25 mouse cellular contexts compared by ENCODE assay signal in the genomic region with DNA sequence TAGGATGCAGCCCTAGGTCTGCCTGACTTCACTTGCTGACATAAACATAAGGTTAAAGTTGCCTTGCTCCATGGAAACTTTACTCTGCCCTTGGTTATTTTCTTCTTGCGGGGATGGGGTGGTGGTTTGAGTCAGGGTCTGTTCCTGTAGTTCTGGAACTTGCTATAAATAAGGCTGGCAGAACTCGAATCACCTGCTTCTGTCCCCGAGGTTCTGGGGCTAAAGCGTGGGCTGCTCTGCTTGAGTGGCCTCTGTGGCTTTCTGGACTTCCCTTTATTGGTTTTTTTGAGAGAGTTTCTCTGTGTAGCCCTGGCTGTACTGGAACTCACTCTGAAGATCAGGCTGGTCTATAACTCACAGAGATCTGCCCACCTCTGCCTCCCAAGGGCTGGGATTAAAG. TPM values are rescaled to one million over a fixed set of nuclear protein-coding genes. Genes with fewer than 3 reads are reported as not detected.
DNase-seq lines count a peak whose midpoint lies in the region; ATAC-seq and TF ChIP-seq lines count a peak whose summit lies in the region.
"Had no signal": no experiment of that assay in that cellular context is flagged by ENCODE, and none has a peak within 500 bp of the region (broad histone marks: within the 10 kb centered on the region; RNA-seq: fewer than 3 reads in every experiment).

No protein-coding gene starts in this region.

- peak overlapping the region; percentile 8; the same call in 1 of the 2 replicates for H3K9ac ChIP-seq in lung, embryonic 16.5 days (ENCODE audit: low read length)
- H3K9ac ChIP-seq in lung, postnatal 0 days (replicated peaks; ENCODE audit: low read depth), result no peak overlapping the region
- 0 out of 2 replicates have a peak overlapping the region, but pooled peaks have one; percentile 23 for H3K9ac ChIP-seq in liver, embryonic 13.5 days
- no peak overlapping the region for H3K9ac ChIP-seq in forebrain, embryonic 15.5 days (replicated peaks)
- H3K9ac ChIP-seq in hindbrain, postnatal 0 days (replicated peaks; ENCODE audit: low read length), result no peak overlapping the region
- H3K9ac ChIP-seq: neural tube, embryonic 13.5 days had no signal

- TF ChIP-seq EP300 in lung, postnatal 0 days (IDR thresholded peaks at IDR 0.05), result no peak

- H3K4me1 ChIP-seq in lung, embryonic 16.5 days (replicated peaks; ENCODE audit: control insufficient read depth, insufficient read depth, low read length), result peaks cover 19% of the 10 kb centered on the region
- peaks cover 8% of the 10 kb centered on the region; the same call in 1 of the 2 replicates for H3K4me1 ChIP-seq in lung, postnatal 0 days (ENCODE audit: insufficient read depth, low read depth, low read length)
- peaks cover 47% of the 10 kb centered on the region for H3K4me1 ChIP-seq in liver, embryonic 13.5 days (replicated peaks)
- H3K4me1 ChIP-seq in forebrain, embryonic 15.5 days, result peaks cover 30% of the 10 kb centered on the region
- peaks cover 14% of the 10 kb centered on the region for H3K4me1 ChIP-seq in hindbrain, postnatal 0 days (ENCODE audit: insufficient read depth, low read length)

- WGBS in lung, embryonic 16.5 days, result 87% methylated on average over 4 of the region's 4 CpGs
- WGBS in lung, postnatal 0 days, result 82% methylated on average over 4 of the region's 4 CpGs
- WGBS in liver, embryonic 13.5 days (ENCODE audit: insufficient replicate concordance), result 44% methylated on average over 4 of the region's 4 CpGs
- WGBS in forebrain, embryonic 15.5 days, result 91% methylated on average over 4 of the region's 4 CpGs
- 95% methylated on average over 4 of the region's 4 CpGs for WGBS in hindbrain, postnatal 0 days

- H3K4me2 ChIP-seq in lung, embryonic 16.5 days (ENCODE audit: low read depth, low read length), result no peak overlapping the region
- no peak overlapping the region for H3K4me2 ChIP-seq in lung, postnatal 0 days (replicated peaks; ENCODE audit: low read depth, low read length)
- peak overlapping the region; percentile 93 for H3K4me2 ChIP-seq in liver, embryonic 13.5 days
- no peak overlapping the region for H3K4me2 ChIP-seq in forebrain, embryonic 15.5 days (replicated peaks)
- H3K4me2 ChIP-seq in hindbrain, postnatal 0 days (ENCODE audit: low read depth, low read length), result no peak overlapping the region
- H3K4me2 ChIP-seq: heart, embryonic 11.5 days; neural tube, embryonic 13.5 days had no signal

- no peak for ATAC-seq in lung, embryonic 16.5 days (ENCODE audit: low read depth)
- no peak for ATAC-seq in lung, postnatal 0 days
- ATAC-seq in liver, embryonic 13.5 days (ENCODE audit: low read depth), result no peak
- ATAC-seq in forebrain, embryonic 15.5 days (replicated peaks), result no peak
- ATAC-seq in hindbrain, postnatal 0 days, result no peak
- ATAC-seq: activated CD4-positive, CD25-positive, alpha-beta regulatory T cell, adult 4 months; hindbrain, embryonic 16.5 days; Patski had no signal

- no peak for DNase-seq in gastrocnemius, adult 2 months
- DNase-seq in gastrocnemius, postnatal 4 days (ENCODE audit: low spot score in 2 of 2), result no peak
- DNase-seq in lung, postnatal 0 days (ENCODE audit: low spot score), result no peak
- peak; percentile 51 to 59 for DNase-seq in B cell, adult 2 months
- DNase-seq in liver, embryonic 13.5 days, result no peak
- no peak for DNase-seq in hindbrain, postnatal 0 days (ENCODE audit: low spot score)
- DNase-seq: cerebellum, postnatal 10 days; embryo, embryonic 11 days; gastrocnemius, postnatal 14 days; heart, postnatal 14 days; layer of hippocampus, postnatal 36 days; lung, adult 2 months; right cerebral cortex, postnatal 14 days had no signal

- H3K9me3 ChIP-seq in lung, embryonic 16.5 days (ENCODE audit: control insufficient read depth, low read length), result no peaks in the 10 kb centered on the region
- no peaks in the 10 kb centered on the region for H3K9me3 ChIP-seq in lung, postnatal 0 days (ENCODE audit: low read length)
- no peaks in the 10 kb centered on the region for H3K9me3 ChIP-seq in liver, embryonic 13.5 days (replicated peaks)
- no peaks in the 10 kb centered on the region for H3K9me3 ChIP-seq in forebrain, embryonic 15.5 days
- no peaks in the 10 kb centered on the region for H3K9me3 ChIP-seq in hindbrain, postnatal 0 days (ENCODE audit: low read length)
- H3K9me3 ChIP-seq: limb, embryonic 10.5 days; midbrain, embryonic 10.5 days; neural tube, embryonic 13.5 days had no signal

- intact Hi-C loops in gastrocnemius, adult 2 months (cut with DNase I), result no loop called here

- no peak overlapping the region for H3K27ac ChIP-seq in gastrocnemius, adult 2 months
- no peak overlapping the region for H3K27ac ChIP-seq in lung, embryonic 16.5 days (ENCODE audit: low read length)
- H3K27ac ChIP-seq in lung, postnatal 0 days (ENCODE audit: low read length), result no peak overlapping the region
- H3K27ac ChIP-seq in liver, embryonic 13.5 days, result peak overlapping the region; percentile 26; the same call in 1 of the 2 replicates
- no peak overlapping the region for H3K27ac ChIP-seq in forebrain, embryonic 15.5 days (replicated peaks)
- H3K27ac ChIP-seq in hindbrain, postnatal 0 days, result no peak overlapping the region
- H3K27ac ChIP-seq: limb, embryonic 10.5 days; midbrain, embryonic 10.5 days; neural tube, embryonic 13.5 days had no signal

- H3K36me3 ChIP-seq in lung, embryonic 16.5 days (ENCODE audit: control insufficient read depth, insufficient read depth, low read length), result peaks cover 14% of the 10 kb centered on the region
- H3K36me3 ChIP-seq in lung, postnatal 0 days (ENCODE audit: insufficient read depth, low read length), result peaks cover 15% of the 10 kb centered on the region; the same call in 1 of the 2 replicates
- peaks cover 55% of the 10 kb centered on the region for H3K36me3 ChIP-seq in liver, embryonic 13.5 days
- peaks cover 23% of the 10 kb centered on the region for H3K36me3 ChIP-seq in forebrain, embryonic 15.5 days
- peaks cover 18% of the 10 kb centered on the region for H3K36me3 ChIP-seq in hindbrain, postnatal 0 days (ENCODE audit: insufficient read depth, low read length)

- TF ChIP-seq CTCF in gastrocnemius, adult 2 months (IDR thresholded peaks at IDR 0.05), result no peak
- no peak for TF ChIP-seq CTCF in lung, postnatal 0 days (IDR thresholded peaks at IDR 0.05)
- TF ChIP-seq CTCF in hindbrain, postnatal 0 days (IDR thresholded peaks at IDR 0.05; ENCODE audit: low read depth), result no peak

- peak overlapping the region; percentile 32 for H3K4me3 ChIP-seq in gastrocnemius, adult 2 months
- H3K4me3 ChIP-seq in lung, embryonic 16.5 days (ENCODE audit: low read length), result no peak overlapping the region
- no peak overlapping the region for H3K4me3 ChIP-seq in lung, postnatal 0 days (ENCODE audit: low read depth, low read length)
- H3K4me3 ChIP-seq in liver, embryonic 13.5 days (replicated peaks), result no peak overlapping the region
- H3K4me3 ChIP-seq in forebrain, embryonic 15.5 days, result no peak overlapping the region
- no peak overlapping the region for H3K4me3 ChIP-seq in hindbrain, postnatal 0 days (ENCODE audit: low read length)
- H3K4me3 ChIP-seq: limb, embryonic 10.5 days; midbrain, embryonic 10.5 days; neural tube, embryonic 13.5 days had no signal

- H3K27me3 ChIP-seq in lung, embryonic 16.5 days (ENCODE audit: control insufficient read depth, insufficient read depth, low read depth, low read length), result no peaks in the 10 kb centered on the region
- no peaks in the 10 kb centered on the region for H3K27me3 ChIP-seq in lung, postnatal 0 days (replicated peaks; ENCODE audit: insufficient read depth, low read length)
- H3K27me3 ChIP-seq in liver, embryonic 13.5 days, result no peaks in the 10 kb centered on the region
- H3K27me3 ChIP-seq in forebrain, embryonic 15.5 days, result no peaks in the 10 kb centered on the region
- H3K27me3 ChIP-seq in hindbrain, postnatal 0 days (ENCODE audit: insufficient read depth, low read length), result no peaks in the 10 kb centered on the region
- H3K27me3 ChIP-seq: neural tube, embryonic 13.5 days; Patski had no signal

RNA-seq across cellular contexts. Expression of a gene that starts 11.8 kb away (rescaled TPM):
- 10 to 100 TPM; 44.5 to 61.3 TPM for total RNA-seq in gastrocnemius, adult 2 months (2021)
- total RNA-seq in gastrocnemius, postnatal 4 days (2021), result 100 to 1,000 TPM; 158 to 176 TPM
- polyA plus RNA-seq in lung, embryonic 16.5 days (2015; fragmentation: Nextera tagmentation; extraction: Ambion mirVana), result 186 and 199 TPM in 2 replicates
- polyA plus RNA-seq in lung, postnatal 0 days (2015; fragmentation: Nextera tagmentation; extraction: Ambion mirVana), result 209 and 221 TPM in 2 replicates
- polyA plus RNA-seq in liver, embryonic 13.5 days (2015; fragmentation: Nextera tagmentation; extraction: Ambion mirVana), result 164 and 166 TPM in 2 replicates
- polyA plus RNA-seq in forebrain, embryonic 15.5 days (2015; fragmentation: Nextera tagmentation; extraction: Ambion mirVana), result 309 and 310 TPM in 2 replicates
- total RNA-seq in hindbrain, postnatal 0 days (2014; rRNA removed), result 366 and 404 TPM in 2 replicates
- polyA plus RNA-seq in hindbrain, postnatal 0 days (2015; fragmentation: Nextera tagmentation; extraction: Ambion mirVana), result 379 and 380 TPM in 2 replicates

RNA-seq across cellular contexts. Expression of a gene that starts 32.8 kb away (rescaled TPM):
- not detected for total RNA-seq in gastrocnemius, adult 2 months (2021)
- total RNA-seq in gastrocnemius, postnatal 4 days (2021), result under 1 TPM; 0.26 to 0.32 TPM
- polyA plus RNA-seq in lung, embryonic 16.5 days (2015; fragmentation: Nextera tagmentation; extraction: Ambion mirVana), result not detected in 2 replicates
- not detected in 2 replicates for polyA plus RNA-seq in lung, postnatal 0 days (2015; fragmentation: Nextera tagmentation; extraction: Ambion mirVana)
- not detected in 2 replicates for polyA plus RNA-seq in liver, embryonic 13.5 days (2015; fragmentation: Nextera tagmentation; extraction: Ambion mirVana)
- not detected in 2 replicates for polyA plus RNA-seq in forebrain, embryonic 15.5 days (2015; fragmentation: Nextera tagmentation; extraction: Ambion mirVana)
- 0.29 TPM in 1 of 2 replicates, not detected in the other for total RNA-seq in hindbrain, postnatal 0 days (2014; rRNA removed)
- not detected in 2 replicates for polyA plus RNA-seq in hindbrain, postnatal 0 days (2015; fragmentation: Nextera tagmentation; extraction: Ambion mirVana)
- total RNA-seq: heart, postnatal 14 days; layer of hippocampus, postnatal 36 days; monocyte, adult 5-6 weeks had no signal
- polyA plus RNA-seq: forebrain, embryonic 11.5 days; heart, embryonic 11.5 days; hindbrain, embryonic 16.5 days; large intestine, adult 2 months; limb, embryonic 10.5 days; midbrain, embryonic 10.5 days; neural tube, embryonic 13.5 days had no signal

RNA-seq across cellular contexts. Expression of a gene that starts 58.9 kb away (rescaled TPM):
- 1 to 10 TPM; 1.8 to 4.0 TPM for total RNA-seq in gastrocnemius, adult 2 months (2021)
- 10 to 100 TPM; 44.4 to 44.5 TPM for total RNA-seq in gastrocnemius, postnatal 4 days (2021)
- polyA plus RNA-seq in lung, embryonic 16.5 days (2015; fragmentation: Nextera tagmentation; extraction: Ambion mirVana), result 57.8 and 59.6 TPM in 2 replicates
- 37.9 and 41.4 TPM in 2 replicates for polyA plus RNA-seq in lung, postnatal 0 days (2015; fragmentation: Nextera tagmentation; extraction: Ambion mirVana)
- polyA plus RNA-seq in liver, embryonic 13.5 days (2015; fragmentation: Nextera tagmentation; extraction: Ambion mirVana), result 39.0 and 45.7 TPM in 2 replicates
- 29.7 and 30.0 TPM in 2 replicates for polyA plus RNA-seq in forebrain, embryonic 15.5 days (2015; fragmentation: Nextera tagmentation; extraction: Ambion mirVana)
- 24.9 and 27.8 TPM in 2 replicates for total RNA-seq in hindbrain, postnatal 0 days (2014; rRNA removed)
- 21.0 and 23.4 TPM in 2 replicates for polyA plus RNA-seq in hindbrain, postnatal 0 days (2015; fragmentation: Nextera tagmentation; extraction: Ambion mirVana)

Comparison
In these comparisons a context has a peak if more than half of its experiments do, and no peak if none do; other contexts are left out.
1. H3K9ac ChIP-seq: peak in lung, embryonic 16.5 days (single experiment) and liver, embryonic 13.5 days (single experiment); none in lung, postnatal 0 days (single experiment), forebrain, embryonic 15.5 days (single experiment) and hindbrain, postnatal 0 days (single experiment).
2. DNase-seq: peak in B cell, adult 2 months (2 of 2); none in gastrocnemius, adult 2 months (single experiment), gastrocnemius, postnatal 4 days (0 of 2), lung, postnatal 0 days (single experiment), liver, embryonic 13.5 days (single experiment) and hindbrain, postnatal 0 days (single experiment).